Mouse (Mus musculus) liver, embryonic 14.5 days (tissue): ENCODE data around the gene Ppm1e. TPM values are rescaled to one million over a fixed set of nuclear protein-coding genes. Genes with fewer than 3 reads are reported as not detected.

Experiments used
- ATAC-seq: fragments of 200-750 bp; cut with Nextera tagmentation; 2 replicates; pipeline ENCODE4 v1.8.0; 2017; ENCODE audit warnings: moderate number of reproducible peaks, mild to moderate bottlenecking, moderate library complexity; ENCODE audit not compliant: insufficient read depth
- DNase-seq, 3 experiments: peaks; one replicate each; pipeline ENCODE4 v3.0.0-alpha.2; 2012 to 2013; ENCODE audit warnings: low read depth in 3 of 3, low spot score in 3 of 3
- H3K27ac ChIP-seq: fragments of 300-500 bp; sonication (generic); 2 replicates; pipeline ENCODE4 v1.5.1; 2014; ENCODE audit warnings: moderate library complexity, mild to moderate bottlenecking, control low read depth, inconsistent platforms
- H3K27me3 ChIP-seq: fragments of 300-500 bp; sonication (generic); 2 replicates; pipeline ENCODE4 v1.6.1; 2014; ENCODE audit warnings: mild to moderate bottlenecking, low read length, moderate library complexity; ENCODE audit not compliant: control insufficient read depth, insufficient read depth
- H3K36me3 ChIP-seq: fragments of 300-500 bp; sonication (generic); replicated peaks from 2 replicates; pipeline ENCODE4 v1.6.1; 2014; ENCODE audit warnings: low read depth; ENCODE audit not compliant: control insufficient read depth, insufficient read depth
- H3K4me1 ChIP-seq, 2 experiments: fragments of 200-500 bp in 1 of 2; fragments of 300-500 bp in 1 of 2; sonication (generic) in 1 of 2; replicated peaks; 2 replicates each; pipeline ENCODE4 v1.6.1; 2012 to 2014; ENCODE audit warnings: antibody characterized with exemption in 1 of 2, inconsistent platforms in 1 of 2, low read length in 1 of 2; ENCODE audit not compliant: control insufficient read depth in 2 of 2, insufficient read depth in 2 of 2
- H3K4me2 ChIP-seq: fragments of 300-500 bp; sonication (generic); 2 replicates; pipeline ENCODE4 v1.6.1; 2014; ENCODE audit warnings: low read depth, mild to moderate bottlenecking, control low read depth, moderate library complexity
- H3K4me3 ChIP-seq, 2 experiments: fragments of 200-500 bp in 1 of 2; fragments of 300-500 bp in 1 of 2; sonication (generic) in 1 of 2; 2 replicates each; pipeline ENCODE4 v1.5.1; 2012 to 2014; ENCODE audit warnings: low read depth in 2 of 2, low read length in 2 of 2, mild to moderate bottlenecking in 2 of 2, control low read depth in 1 of 2, inconsistent platforms in 1 of 2, moderate library complexity in 1 of 2; ENCODE audit not compliant: insufficient read depth in 1 of 2
- H3K9ac ChIP-seq: fragments of 300-500 bp; sonication (generic); replicated peaks from 2 replicates; pipeline ENCODE4 v1.6.1; 2014; ENCODE audit warnings: mild to moderate bottlenecking, control low read depth, moderate library complexity
- H3K9me3 ChIP-seq: fragments of 300-500 bp; sonication (generic); 2 replicates; pipeline ENCODE4 v1.6.1; 2016; ENCODE audit warnings: low read length, mixed read lengths; ENCODE audit not compliant: control insufficient read depth
- CTCF ChIP-seq: IDR thresholded peaks from 2 replicates; pipeline ENCODE4 v1.5.1; 2016; ENCODE audit warnings: antibody characterized with exemption, low read depth, control low read depth
- EP300 ChIP-seq: IDR thresholded peaks from 2 replicates; pipeline ENCODE4 v1.6.1; 2016; ENCODE audit warnings: antibody characterized with exemption, low read depth
- WGBS: fragments of 180-500 bp; shearing (Covaris S2); extraction: QIAGEN DNeasy Blood & Tissue Kit; methylation state at CpG from one replicate; pipeline ENCODE4 v1.1.7; 2014; ENCODE audit not compliant: insufficient replicate concordance; 5-methylcytosine and 5-hydroxymethylcytosine counted together
- polyA plus RNA-seq, 2 experiments: library from polyadenylated mRNA; depleted of rRNA in 1 of 2; stranded (reverse) in 1 of 2; unstranded in 1 of 2; fragments of >200 nt; fragmentation: Nextera tagmentation in 1 of 2; extraction: Ambion mirVana in 1 of 2; gene quantifications; 2 replicates each; pipeline versions ENCODE4 v1.2.1 to v1.2.3; 2012 to 2014

Gene Ppm1e
- polyA plus RNA-seq (2012; rRNA removed) (1.6 and 2.0 TPM in 2 replicates), polyA plus RNA-seq (2014; fragmentation: Nextera tagmentation; extraction: Ambion mirVana) (1.7 and 1.9 TPM in 2 replicates)

GRCm38 (mm10) chr11:87358331-87359261 is at the start of gene Ppm1e:
Gene Ppm1e, minus strand, starts transcription at chr11:87359023.
- DNase-seq, result peak; percentile 48 to 63 (median 56)
- Histone ChIP-seq H3K4me2 (peak within 1 kb of the TSS; percentile 90), H3K4me3 (peak within 1 kb of the TSS; percentile 72), H3K9me3 (no peaks in the 10 kb centered on the region), H3K27ac (peak within 1 kb of the TSS; percentile 17), H3K36me3 (no peaks in the 10 kb centered on the region), H3K27me3 (peaks cover 35% of the 10 kb centered on the region), H3K9ac (peak within 1 kb of the TSS; percentile 81), H3K4me1 (peaks cover 7 to 8% of the 10 kb centered on the region in 2 experiments)
- WGBS, result 1% methylated on average over 98 of the region's 104 CpGs
- peak; percentile 96 for ATAC-seq
- TF ChIP-seq CTCF (no peak), EP300 (no peak)

- TF ChIP-seq CTCF (no peak), EP300 (no peak)
- Histone ChIP-seq H3K4me2 (peak within 1 kb of the TSS; percentile 95), H3K9ac (peak within 1 kb of the TSS; percentile 88), H3K4me3 (peak within 1 kb of the TSS; percentile 66 to 70), H3K9me3 (no peaks in the 10 kb centered on the region), H3K27ac (peak within 1 kb of the TSS; percentile 93), H3K4me1 (peaks cover 7 to 9% of the 10 kb centered on the region in 2 experiments), H3K36me3 (no peaks in the 10 kb centered on the region), H3K27me3 (no peaks in the 10 kb centered on the region)
- 71% methylated on average over 27 of the region's 27 CpGs for WGBS
- ATAC-seq (peak; percentile 16; the same call in 1 of the 2 replicates), DNase-seq (no peak)
These were observed 46.1 kb upstream of the Ppm1e start, which contains the start of the genes Rad51c and Tex14 for GRCm38 (mm10) chr11:87404876-87405275. Gene Rad51c, minus strand, starts transcription at chr11:87404954. Gene Tex14, plus strand, starts transcription at chr11:87405065.

GRCm38 (mm10) chr11:87404111-87404853 is 45.5 kb upstream of the Ppm1e start:
- Histone ChIP-seq H3K9ac (peak overlapping the region; percentile 88), H3K4me3 (peak overlapping the region; percentile 66 to 70), H3K9me3 (no peaks in the 10 kb centered on the region), H3K36me3 (no peaks in the 10 kb centered on the region), H3K4me2 (peak overlapping the region; percentile 95), H3K27ac (peak overlapping the region; percentile 93), H3K27me3 (no peaks in the 10 kb centered on the region), H3K4me1 (peaks cover 7 to 9% of the 10 kb centered on the region in 2 experiments)
- ATAC-seq (peak; percentile 90), DNase-seq (peak; percentile 86 to 90 (median 87))
- TF ChIP-seq CTCF, result peak; percentile 49
- TF ChIP-seq EP300, result no peak
- 2% methylated on average over 57 of the region's 58 CpGs for WGBS

GRCm38 (mm10) chr11:87398402-87398801 is 39.6 kb upstream of the Ppm1e start:
- Histone ChIP-seq H3K4me3 (no peak overlapping the region), H3K4me1 (peaks cover 2% of the 10 kb centered on the region in 2 experiments; a peak in 1 of 4 replicates), H3K9ac (no peak overlapping the region), H3K27me3 (no peaks in the 10 kb centered on the region), H3K4me2 (no peak overlapping the region), H3K27ac (no peak overlapping the region), H3K36me3 (no peaks in the 10 kb centered on the region), H3K9me3 (no peaks in the 10 kb centered on the region)
- 81% methylated on average over 2 of the region's 2 CpGs for WGBS
- no peak for DNase-seq
- no peak for ATAC-seq
- peak; percentile 30; the same call in 1 of the 2 replicates for TF ChIP-seq CTCF
- TF ChIP-seq EP300, result no peak
